Mouse (Mus musculus): ENCODE results near the gene Defb26.

DNA sequence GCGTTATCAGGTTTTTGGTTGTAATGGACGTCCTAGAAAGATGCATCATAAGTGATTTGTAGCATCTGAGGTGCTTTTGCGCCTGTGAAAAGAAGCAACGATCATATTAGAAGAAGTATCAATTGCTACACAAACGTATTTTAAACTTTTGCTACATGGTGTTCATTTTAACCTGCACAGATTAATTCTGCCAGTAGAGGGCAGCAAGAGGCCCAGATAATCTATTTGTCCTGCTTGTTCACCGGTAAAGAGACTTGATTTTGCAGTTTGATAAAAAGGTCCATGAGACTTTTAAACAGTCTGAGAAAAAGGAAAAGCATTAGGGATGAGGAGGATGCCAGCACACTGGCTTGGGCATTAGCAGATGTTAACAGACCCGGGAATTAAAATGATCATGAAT, 40.5 kb downstream of the Defb26 start:
- TF ChIP-seq POLR2A (IDR thresholded peaks at IDR 0.05; ENCODE audit: insufficient read depth, low read depth, low read length) (no peak), CTCF (IDR thresholded peaks at IDR 0.05; ENCODE audit: insufficient read depth, low read depth, low read length) (no peak)

Measured in olfactory bulb, adult 2 months (tissue).